Mouse (Mus musculus) MEL (cell line): ENCODE measurements around the gene Rprd2. TPM values are rescaled to one million over a fixed set of nuclear protein-coding genes. Genes with fewer than 3 reads are reported as not detected.

Source experiments
- DNase-seq: peaks from one replicate; pipeline ENCODE4 v3.0.0; 2011; ENCODE audit warnings: low read depth, low spot score
- H3K27ac ChIP-seq: 2 replicates; pipeline ENCODE4 v1.5.1; 2012; ENCODE audit warnings: low read depth, mild to moderate bottlenecking, control low read depth, low read length, moderate library complexity; ENCODE audit not compliant: control insufficient read depth
- H3K27me3 ChIP-seq, 2 experiments: fragments of 150-350 bp in 1 of 2; sonication (generic) in 1 of 2; 2 replicates each; pipeline ENCODE4 v1.6.1; 2012; ENCODE audit warnings: low read length in 2 of 2, mild to moderate bottlenecking in 2 of 2, improper control_type of control experiment in 1 of 2, moderate library complexity in 1 of 2; ENCODE audit not compliant: insufficient read depth in 2 of 2, control insufficient read depth in 1 of 2
- H3K36me3 ChIP-seq, 2 experiments: 2 replicates each; pipeline ENCODE4 v1.6.1; 2012 to 2014; ENCODE audit warnings: low read length in 2 of 2, improper control_type of control experiment in 1 of 2, inconsistent platforms in 1 of 2, mild to moderate bottlenecking in 1 of 2; ENCODE audit not compliant: insufficient read depth in 2 of 2, control insufficient read depth in 1 of 2
- H3K4me1 ChIP-seq, 2 experiments: fragments of 150-350 bp in 1 of 2; sonication (generic) in 1 of 2; 2 replicates each; pipeline ENCODE4 v1.6.1; 2012; ENCODE audit warnings: low read length in 2 of 2, improper control_type of control experiment in 1 of 2, mild to moderate bottlenecking in 1 of 2; ENCODE audit not compliant: insufficient read depth in 2 of 2, control insufficient read depth in 1 of 2
- H3K4me3 ChIP-seq, 2 experiments: fragments of 150-350 bp in 1 of 2; sonication (generic) in 1 of 2; 2 replicates each; pipeline ENCODE4 v1.5.1; 2012; ENCODE audit warnings: low read depth in 2 of 2, low read length in 2 of 2, mild to moderate bottlenecking in 2 of 2, moderate library complexity in 2 of 2, control low read depth in 1 of 2, improper control_type of control experiment in 1 of 2; ENCODE audit not compliant: control insufficient read depth in 1 of 2, insufficient read depth in 1 of 2
- H3K79me2 ChIP-seq: 2 replicates; pipeline ENCODE4 v1.6.1; 2012; ENCODE audit warnings: mild to moderate bottlenecking, low read length, moderate library complexity; ENCODE audit not compliant: control insufficient read depth, poor library complexity, insufficient read depth
- H3K9ac ChIP-seq: 2 replicates; pipeline ENCODE4 v1.6.1; 2012; ENCODE audit warnings: low read depth, mild to moderate bottlenecking, control low read depth, low read length, moderate library complexity; ENCODE audit not compliant: control insufficient read depth, poor library complexity, severe bottlenecking
- H3K9me3 ChIP-seq: fragments of 150-350 bp; sonication (generic); replicated peaks from 2 replicates; pipeline ENCODE4 v1.6.1; 2012; ENCODE audit warnings: mild to moderate bottlenecking, low read length, improper control_type of control experiment, moderate library complexity; ENCODE audit not compliant: insufficient read depth
- CHD2 ChIP-seq: IDR thresholded peaks from 2 replicates; pipeline ENCODE4 v1.6.1; 2011; ENCODE audit warnings: low read length, improper control_type of control experiment
- CTCF ChIP-seq, 3 experiments: IDR thresholded peaks in 2 of 3; conservative IDR thresholded peaks in 1 of 3; 2 replicates each; pipeline ENCODE4 v1.5.1; 2011 to 2012; ENCODE audit warnings: low read length in 3 of 3, low read depth in 2 of 3, mild to moderate bottlenecking in 2 of 3, improper control_type of control experiment in 1 of 3, inconsistent platforms in 1 of 3, mixed read lengths in 1 of 3, moderate library complexity in 1 of 3; ENCODE audit not compliant: control insufficient read depth in 1 of 3, insufficient read depth in 1 of 3, poor library complexity in 1 of 3, severe bottlenecking in 1 of 3
- E2F4 ChIP-seq: IDR thresholded peaks from 2 replicates; pipeline ENCODE4 v1.6.1; 2011; ENCODE audit warnings: low read depth, low read length, improper control_type of control experiment, borderline replicate concordance
- ETS1 ChIP-seq: IDR thresholded peaks from 2 replicates; pipeline ENCODE4 v1.6.1; 2012; ENCODE audit warnings: low read depth, mild to moderate bottlenecking, inconsistent platforms, low read length, improper control_type of control experiment, moderate library complexity
- GATA1 ChIP-seq: IDR thresholded peaks from 2 replicates; pipeline ENCODE4 v1.6.1; 2011; ENCODE audit warnings: low read depth, low read length, improper control_type of control experiment
- JUND ChIP-seq: IDR thresholded peaks from 2 replicates; pipeline ENCODE4 v1.6.1; 2011; ENCODE audit warnings: low read depth, mild to moderate bottlenecking, improper control_type of control experiment, low read length
- KAT2A ChIP-seq: conservative IDR thresholded peaks from 2 replicates; pipeline ENCODE4 v1.6.1; 2012; ENCODE audit warnings: low read depth, low read length, improper control_type of control experiment, inconsistent platforms
- MAX ChIP-seq: IDR thresholded peaks from 2 replicates; pipeline ENCODE4 v1.6.1; 2011; ENCODE audit warnings: low read length, improper control_type of control experiment
- MEF2A ChIP-seq: IDR thresholded peaks from 2 replicates; pipeline ENCODE4 v1.6.1; 2014; ENCODE audit warnings: low read depth, mild to moderate bottlenecking, inconsistent platforms, low read length, improper control_type of control experiment; ENCODE audit not compliant: poor library complexity, insufficient replicate concordance, severe bottlenecking; ENCODE audit errors: extremely low read depth
- MXI1 ChIP-seq: IDR thresholded peaks from 2 replicates; pipeline ENCODE4 v1.6.1; 2011; ENCODE audit warnings: mild to moderate bottlenecking, low read depth, low read length, improper control_type of control experiment
- MYB ChIP-seq: IDR thresholded peaks from 2 replicates; pipeline ENCODE4 v1.6.1; 2011; ENCODE audit warnings: mild to moderate bottlenecking, low read depth, low read length, improper control_type of control experiment
- MYC ChIP-seq: IDR thresholded peaks from 2 replicates; pipeline ENCODE4 v1.6.1; 2011; ENCODE audit warnings: low read depth, mild to moderate bottlenecking, low read length, improper control_type of control experiment, moderate library complexity
- NELFE ChIP-seq: IDR thresholded peaks from 2 replicates; pipeline ENCODE4 v1.6.1; 2011; ENCODE audit warnings: low read depth, low read length, improper control_type of control experiment
- NRF1 ChIP-seq: IDR thresholded peaks from 2 replicates; pipeline ENCODE4 v1.6.1; 2014; ENCODE audit warnings: low read depth, mild to moderate bottlenecking, inconsistent platforms, low read length, improper control_type of control experiment, moderate library complexity; ENCODE audit not compliant: poor library complexity, insufficient read depth, severe bottlenecking
- POLR2A ChIP-seq, 2 experiments: IDR thresholded peaks; 2 replicates each; pipeline ENCODE4 v1.6.1; 2011 to 2012; ENCODE audit warnings: low read length in 2 of 2, mild to moderate bottlenecking in 2 of 2, control low read depth in 1 of 2, improper control_type of control experiment in 1 of 2, low read depth in 1 of 2, moderate library complexity in 1 of 2; ENCODE audit not compliant: control insufficient read depth in 1 of 2, insufficient read depth in 1 of 2, poor library complexity in 1 of 2
- POLR2AphosphoS2 ChIP-seq: IDR thresholded peaks from 2 replicates; pipeline ENCODE4 v1.6.1; 2011; ENCODE audit warnings: low read length, improper control_type of control experiment
- RAD21 ChIP-seq: IDR thresholded peaks from 2 replicates; pipeline ENCODE4 v1.6.1; 2011; ENCODE audit warnings: mild to moderate bottlenecking, low read depth, low read length, improper control_type of control experiment
- RCOR1 ChIP-seq: IDR thresholded peaks from 2 replicates; pipeline ENCODE4 v1.6.1; 2012; ENCODE audit warnings: low read depth, mild to moderate bottlenecking, inconsistent platforms, low read length, improper control_type of control experiment
- SIN3A ChIP-seq: IDR thresholded peaks from 2 replicates; pipeline ENCODE4 v1.6.1; 2012; ENCODE audit warnings: low read length, improper control_type of control experiment, inconsistent platforms
- TAL1 ChIP-seq: IDR thresholded peaks from 2 replicates; pipeline ENCODE4 v1.6.1; 2012; ENCODE audit warnings: mild to moderate bottlenecking, inconsistent platforms, low read length, moderate library complexity, mixed read lengths
- TBP ChIP-seq: IDR thresholded peaks from 2 replicates; pipeline ENCODE4 v1.8.0; 2011; ENCODE audit warnings: low read depth, low read length, improper control_type of control experiment
- TCF12 ChIP-seq: IDR thresholded peaks from 2 replicates; pipeline ENCODE4 v1.6.1; 2014; ENCODE audit warnings: low read depth, mild to moderate bottlenecking, inconsistent platforms, low read length, improper control_type of control experiment, moderate library complexity
- USF1 ChIP-seq: IDR thresholded peaks from 2 replicates; pipeline ENCODE4 v1.6.1; 2014; ENCODE audit warnings: low read depth, mild to moderate bottlenecking, inconsistent platforms, low read length, improper control_type of control experiment, moderate library complexity
- USF2 ChIP-seq, 2 experiments: IDR thresholded peaks; 2 replicates each; pipeline ENCODE4 v1.6.1; 2011 to 2012; ENCODE audit warnings: improper control_type of control experiment in 2 of 2, low read length in 2 of 2, borderline replicate concordance in 1 of 2, inconsistent platforms in 1 of 2, low read depth in 1 of 2, mild to moderate bottlenecking in 1 of 2; ENCODE audit not compliant: insufficient read depth in 1 of 2
- ZC3H11A ChIP-seq: IDR thresholded peaks from 2 replicates; pipeline ENCODE4 v1.6.1; 2012; ENCODE audit warnings: low read depth, mild to moderate bottlenecking, inconsistent platforms, low read length, improper control_type of control experiment
- ZKSCAN1 ChIP-seq: IDR thresholded peaks from 2 replicates; pipeline ENCODE4 v1.6.1; 2012; ENCODE audit warnings: low read depth, mild to moderate bottlenecking, inconsistent platforms, low read length, improper control_type of control experiment, moderate library complexity
- ZNF384 ChIP-seq: IDR thresholded peaks from 2 replicates; pipeline ENCODE4 v1.6.1; 2012; ENCODE audit warnings: low read depth, mild to moderate bottlenecking, inconsistent platforms, low read length, improper control_type of control experiment
- polyA plus RNA-seq, 2 experiments: library from polyadenylated mRNA; stranded (reverse) in 1 of 2; unstranded in 1 of 2; fragments of >175 nt in 1 of 2; fragments of >200 nt in 1 of 2; gene quantifications; 2 replicates each; pipeline versions ENCODE4 v1.2.1 to v1.2.4; 2012; ENCODE audit warnings: low replicate concordance in 2 of 2, low read depth in 1 of 2; ENCODE audit not compliant: insufficient read length in 2 of 2, insufficient read depth in 1 of 2, missing spikeins in 1 of 2
- total RNA-seq: library from RNA; depleted of rRNA; stranded (reverse); fragments of 300-350 nt; gene quantifications from 2 replicates; pipeline ENCODE4 v1.2.3, GENCODE M21; 2012

Rprd2 gene
- total and polyA plus RNA-seq, 3 experiments, result 16.3 to 42.0 (median 31.9) TPM

GRCm38 (mm10) chr3:95850611-95851010 lies 31.9 kb upstream of the Rprd2 start:
- Histone ChIP-seq H3K4me1 (peaks cover 13 to 18% of the 10 kb centered on the region in 2 experiments; a peak in 3 of 4 replicates), H3K27ac (no peak overlapping the region), H3K27me3 (no peaks in the 10 kb centered on the region), H3K9me3 (no peaks in the 10 kb centered on the region), H3K79me2 (peaks cover 26% of the 10 kb centered on the region), H3K4me3 (no peak overlapping the region), H3K9ac (no peak overlapping the region), H3K36me3 (peaks cover 47 to 74% of the 10 kb centered on the region in 2 experiments)
- TF ChIP-seq RCOR1 (0 out of 2 replicates have a peak, but pooled peaks have one; percentile 17), ZKSCAN1 (no peak), GATA1 (no peak), MEF2A (peak; percentile 71; the same call in 1 of the 2 replicates), MXI1 (0 out of 2 replicates have a peak, but pooled peaks have one; percentile 25), MAX (no peak), TCF12 (0 out of 2 replicates have a peak, but pooled peaks have one; percentile 9)
- DNase-seq, result no peak

GRCm38 (mm10) chr3:95842503-95843214 lies 24.0 kb upstream of the Rprd2 start:
- no peaks in the 10 kb centered on the region for H3K9me3 ChIP-seq
- H3K9ac ChIP-seq, result no peak overlapping the region
- no peaks in the 10 kb centered on the region for H3K27me3 ChIP-seq
- TF ChIP-seq ZKSCAN1 (peak; percentile 71; the same call in 1 of the 2 replicates), CTCF (IDR thresholded peaks at IDR 0.05 in 2 of 3, conservative IDR thresholded peaks at IDR 0.05 in 1 of 3; ENCODE audit: control insufficient read depth in 1 of 3, insufficient read depth in 1 of 3, low read depth in 2 of 3, low read length in 3 of 3, poor library complexity in 1 of 3, severe bottlenecking in 1 of 3) (peak; percentile 18 to 38 (median 21); a peak in 3 of 6 replicates), USF2 (IDR thresholded peaks at IDR 0.05; ENCODE audit: borderline replicate concordance in 1 of 2, insufficient read depth in 1 of 2, low read depth in 1 of 2, low read length in 2 of 2) (no peak), MYB (no peak), KAT2A (no peak), NELFE (no peak), CHD2 (no peak), POLR2A (IDR thresholded peaks at IDR 0.05; ENCODE audit: control insufficient read depth in 1 of 2, insufficient read depth in 1 of 2, low read depth in 1 of 2, low read length in 2 of 2, poor library complexity in 1 of 2) (no peak), NRF1 (no peak), JUND (no peak), TAL1 (no peak), ETS1 (no peak), TBP (no peak), MEF2A (no peak), RCOR1 (0 out of 2 replicates have a peak, but pooled peaks have one; percentile 27), ZC3H11A (no peak), POLR2AphosphoS2 (no peak), USF1 (no peak), E2F4 (no peak), MYC (peak; percentile 51; the same call in 1 of the 2 replicates), ZNF384 (peak; percentile 65), SIN3A (no peak), RAD21 (peak; percentile 15)
- peak; percentile 66 for DNase-seq
- peaks cover 28 to 86% of the 10 kb centered on the region in 2 experiments for H3K36me3 ChIP-seq
- no peak overlapping the region for H3K4me3 ChIP-seq
- H3K79me2 ChIP-seq, result no peaks in the 10 kb centered on the region
- peaks cover 0 to 7% of the 10 kb centered on the region in 2 experiments; a peak in 3 of 4 replicates for H3K4me1 ChIP-seq
- H3K27ac ChIP-seq, result no peak overlapping the region
